In genomic region chr4:68942938-68943337, GRCm38 (mm10) we compare ENCODE assay signal across 18 mouse cellular contexts. TPM values are rescaled to one million over a fixed set of nuclear protein-coding genes. Genes with fewer than 3 reads are reported as not detected.
"Had no signal": no experiment of that assay in that cellular context is flagged by ENCODE, and none has a peak within 500 bp of the region (broad histone marks: within the 10 kb centered on the region; RNA-seq: fewer than 3 reads in every experiment).

No protein-coding gene starts in this region.

- ATAC-seq: hindbrain, embryonic 16.5 days; inflammation-experienced regulatory T-cells, adult 6 months; intestine, embryonic 15.5 days; intestine, postnatal 0 days had no signal

- DNase-seq: gastrocnemius, adult 2 months; gastrocnemius, postnatal 10 days; gastrocnemius, postnatal 25 days; heart, adult 18-20 months; heart, postnatal 10 days; heart, postnatal 4 days; kidney, adult 18-20 months; kidney, adult 8-10 months; kidney, postnatal 10 days; kidney, postnatal 25 days; kidney, postnatal 4 days; liver; liver, embryonic 13.5 days had no signal

RNA-seq across cellular contexts. Expression of gene Brinp1, which starts 11.3 kb away (rescaled TPM):
- total RNA-seq: gastrocnemius, adult 2 months; granulocyte monocyte progenitor cell, adult 5-6 weeks had no signal
